Comparison of ENCODE assay signal across 26 mouse cellular contexts in the genomic region with DNA sequence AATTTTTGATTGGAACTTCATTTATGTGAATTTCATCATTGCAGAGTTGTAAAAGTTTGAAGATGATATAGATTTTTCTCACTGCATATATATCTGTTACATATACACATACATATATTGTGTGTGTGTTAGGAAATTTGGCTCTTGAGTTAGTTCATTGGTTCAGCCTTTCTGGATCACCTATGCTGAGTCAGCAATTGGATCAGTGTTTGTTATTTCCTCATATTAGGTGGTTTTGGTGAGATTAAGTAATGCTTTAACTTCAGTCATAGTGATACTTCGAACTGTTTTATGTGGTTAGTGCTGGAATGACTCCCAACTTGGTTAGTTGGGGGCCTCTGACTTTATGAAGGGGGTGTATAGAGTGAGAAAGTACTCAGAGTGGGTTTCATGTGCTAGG.
"Had no signal": no experiment of that assay in that cellular context is flagged by ENCODE, and none has a peak within 500 bp of the region (broad histone marks: within the 10 kb centered on the region; RNA-seq: fewer than 3 reads in every experiment).

No protein-coding gene starts in this region.

- ATAC-seq: forebrain, embryonic 13.5 days; forebrain, embryonic 14.5 days; forebrain, embryonic 15.5 days; forebrain, embryonic 16.5 days; forebrain, postnatal 0 days had no signal

- H3K9me3 ChIP-seq: embryonic facial prominence, embryonic 10.5 days; embryonic facial prominence, embryonic 12.5 days; embryonic facial prominence, embryonic 13.5 days; embryonic facial prominence, embryonic 15.5 days; forebrain, embryonic 10.5 days; forebrain, embryonic 12.5 days; forebrain, embryonic 13.5 days; forebrain, embryonic 15.5 days; heart, embryonic 10.5 days had no signal

- H3K27me3 ChIP-seq: embryonic facial prominence, embryonic 12.5 days; embryonic facial prominence, embryonic 13.5 days; embryonic facial prominence, embryonic 15.5 days; forebrain, embryonic 12.5 days; forebrain, embryonic 13.5 days; forebrain, embryonic 15.5 days had no signal

- DNase-seq: cerebellum, adult 9-11 months; cerebellum, postnatal 10 days; cerebellum, postnatal 14 days; cerebellum, postnatal 25 days; cerebellum, postnatal 36 days; embryo, embryonic 11 days; forebrain, postnatal 0 days; gastrocnemius, adult 2 months; gastrocnemius, postnatal 10 days; gastrocnemius, postnatal 14 days; gastrocnemius, postnatal 25 days; gastrocnemius, postnatal 36 days; heart, adult 11 months; heart, adult 18-20 months had no signal

- H3K4me1 ChIP-seq: embryonic facial prominence, embryonic 10.5 days; embryonic facial prominence, embryonic 12.5 days; embryonic facial prominence, embryonic 13.5 days; embryonic facial prominence, embryonic 15.5 days; forebrain, embryonic 10.5 days; forebrain, embryonic 12.5 days; forebrain, embryonic 13.5 days; forebrain, embryonic 15.5 days; heart, embryonic 10.5 days had no signal

- H3K4me3 ChIP-seq: embryonic facial prominence, embryonic 10.5 days; embryonic facial prominence, embryonic 12.5 days; embryonic facial prominence, embryonic 13.5 days; embryonic facial prominence, embryonic 15.5 days; erythroblast, embryonic 14.5 days; forebrain, embryonic 10.5 days; forebrain, embryonic 12.5 days; forebrain, embryonic 13.5 days; forebrain, embryonic 15.5 days; gastrocnemius, adult 2 months; heart, embryonic 10.5 days had no signal

- H3K36me3 ChIP-seq: embryonic facial prominence, embryonic 10.5 days; embryonic facial prominence, embryonic 12.5 days; embryonic facial prominence, embryonic 13.5 days; embryonic facial prominence, embryonic 15.5 days; forebrain, embryonic 10.5 days; forebrain, embryonic 12.5 days; forebrain, embryonic 15.5 days; heart, embryonic 10.5 days had no signal

- H3K9ac ChIP-seq: embryonic facial prominence, embryonic 12.5 days; embryonic facial prominence, embryonic 13.5 days; embryonic facial prominence, embryonic 15.5 days; forebrain, embryonic 12.5 days; forebrain, embryonic 13.5 days; forebrain, embryonic 15.5 days; forebrain, postnatal 0 days had no signal

- H3K4me2 ChIP-seq: embryonic facial prominence, embryonic 12.5 days; embryonic facial prominence, embryonic 13.5 days; embryonic facial prominence, embryonic 15.5 days; forebrain, embryonic 12.5 days; forebrain, embryonic 13.5 days; forebrain, embryonic 15.5 days had no signal

- H3K27ac ChIP-seq: embryonic facial prominence, embryonic 10.5 days; embryonic facial prominence, embryonic 12.5 days; embryonic facial prominence, embryonic 13.5 days; embryonic facial prominence, embryonic 15.5 days; forebrain, embryonic 10.5 days; forebrain, embryonic 12.5 days; forebrain, embryonic 13.5 days; forebrain, embryonic 15.5 days; gastrocnemius, adult 2 months; heart, embryonic 10.5 days had no signal
